Mouse (Mus musculus) yolk sac, embryonic 10.5 days (tissue): ENCODE results near the gene Fat3.

Experiments
- DNase-seq: peaks from one replicate; pipeline ENCODE4 v3.0.0-alpha.2; 2017; ENCODE audit warnings: low spot score

Gene Fat3

DNA sequence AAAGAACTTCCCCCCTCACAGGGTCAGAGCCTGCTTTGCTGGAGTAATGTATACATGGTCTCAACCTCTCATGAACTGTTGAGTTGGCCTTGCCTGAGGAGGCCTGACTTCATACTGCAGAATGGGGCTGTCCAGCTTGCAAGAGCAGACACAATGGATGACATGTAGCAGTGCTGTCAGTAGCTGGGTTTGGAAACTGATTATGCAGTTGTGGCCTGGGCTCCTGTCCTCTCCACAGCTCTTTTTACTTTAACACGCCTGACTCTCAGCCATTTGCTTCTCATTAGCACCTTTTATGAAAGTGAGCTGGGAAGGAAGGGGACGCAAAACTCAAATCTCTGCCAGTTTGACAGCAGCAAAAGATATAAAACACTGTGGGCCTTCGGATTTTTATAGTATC is 356.4 kb downstream of the Fat3 start:
- DNase-seq: no peak

DNA sequence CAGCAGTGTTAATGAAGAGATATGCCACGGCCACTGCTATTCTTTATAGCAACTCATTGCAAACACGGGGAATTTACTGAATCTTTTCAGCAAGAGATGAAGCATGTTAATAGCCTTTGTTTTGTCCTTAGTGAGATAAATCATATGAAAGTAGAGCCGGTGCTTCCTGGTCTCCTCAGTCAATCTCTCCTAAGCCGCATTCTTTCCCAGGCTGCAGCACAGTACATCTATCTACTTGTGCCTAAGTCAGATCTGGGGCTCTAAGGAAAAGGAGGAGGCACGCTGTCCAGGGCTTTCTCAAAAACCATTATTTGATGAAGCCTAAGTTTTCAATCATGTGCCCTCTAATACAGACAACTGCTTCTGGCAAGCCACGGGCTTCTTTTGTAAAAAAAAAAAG is 361.8 kb downstream of the Fat3 start:
- DNase-seq: no peak

DNA sequence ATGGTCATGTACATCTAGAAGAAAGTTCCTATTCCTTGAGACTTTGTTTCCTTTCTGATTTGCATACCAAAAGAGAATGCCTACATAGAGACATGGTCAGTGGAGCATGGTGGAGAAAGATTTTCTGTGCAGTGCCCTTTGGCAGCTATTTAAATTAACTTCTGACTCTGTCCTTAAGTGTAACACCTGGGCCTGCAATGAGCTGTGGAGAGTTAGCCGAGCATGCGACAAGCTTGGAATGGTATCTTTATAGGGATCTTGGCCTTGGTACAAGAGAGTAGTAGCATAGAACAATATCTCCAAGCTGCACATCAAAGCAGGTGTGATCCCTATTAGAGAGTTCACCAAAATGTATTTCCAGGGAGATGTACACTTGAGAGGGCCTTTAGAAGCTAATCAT is 368.0 kb downstream of the Fat3 start:
- no peak for DNase-seq

DNA sequence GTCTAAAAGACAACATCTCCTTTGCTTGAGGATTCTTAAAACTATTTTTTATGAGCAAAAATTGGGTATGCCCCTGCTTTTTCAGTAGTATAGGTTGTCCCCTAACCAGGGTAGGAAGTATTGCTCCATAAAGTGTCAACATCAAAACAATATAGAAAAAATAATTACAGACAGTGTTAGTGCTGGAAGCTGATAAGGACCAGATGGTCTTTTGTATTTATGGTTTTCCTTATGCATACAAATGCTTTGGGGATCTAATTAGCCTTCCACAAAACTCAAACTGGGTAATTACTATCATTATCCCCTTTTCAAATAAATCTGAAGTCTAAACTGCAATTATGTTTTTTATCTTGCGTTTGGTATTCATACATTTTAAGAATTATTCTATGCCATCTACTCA is 368.5 kb downstream of the Fat3 start:
- no peak for DNase-seq

DNA sequence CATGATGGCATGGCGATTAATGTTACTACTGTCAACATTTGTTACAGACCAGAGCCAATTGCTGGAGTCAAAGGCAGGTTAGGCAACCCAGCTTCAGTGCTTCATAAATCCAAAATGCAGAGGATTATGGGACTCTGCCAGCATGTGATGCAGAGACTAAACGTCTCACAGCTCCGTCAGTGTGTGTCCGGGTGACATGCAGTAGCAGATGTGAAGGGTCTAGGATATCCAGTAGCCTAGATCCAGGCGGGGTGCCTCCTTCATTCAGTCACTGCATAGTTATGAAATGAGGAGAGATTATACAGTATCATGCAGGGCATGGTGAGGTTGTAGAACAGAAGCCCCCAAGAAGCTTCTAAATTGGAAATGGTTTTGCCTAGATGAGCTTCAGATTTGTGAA is 379.3 kb downstream of the Fat3 start:
- no peak for DNase-seq

DNA sequence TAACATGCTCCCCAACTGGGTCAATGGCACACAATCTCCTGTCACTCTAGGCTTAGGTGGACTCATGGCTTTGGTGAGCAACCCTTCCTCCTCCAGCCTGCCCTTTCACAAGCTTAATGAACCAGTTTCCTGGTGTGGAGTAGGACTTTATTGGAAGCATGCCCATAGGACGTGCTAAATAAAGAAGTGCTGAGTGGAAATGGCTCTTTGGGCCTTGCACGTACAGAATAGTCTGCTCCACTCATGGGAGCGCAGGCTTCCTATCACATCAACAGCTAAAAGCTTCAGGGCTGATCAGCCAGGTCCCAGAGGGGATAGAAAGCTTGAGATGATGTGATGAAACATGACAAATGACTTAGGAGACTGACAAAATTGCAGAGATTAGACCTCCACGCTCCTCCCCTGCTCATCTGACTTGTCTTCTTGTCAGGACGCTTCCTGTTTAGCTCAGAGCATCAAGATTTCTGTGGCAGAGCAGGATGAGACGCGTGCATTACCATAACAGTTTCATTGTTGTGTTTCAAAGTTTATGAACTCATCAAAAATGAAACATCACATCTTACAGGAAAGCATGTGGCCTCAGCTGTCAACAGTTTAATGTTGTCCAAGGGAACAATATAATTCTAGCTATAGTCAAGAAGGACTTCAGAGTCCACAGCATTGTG is 386.1 kb downstream of the Fat3 start:
- no peak for DNase-seq

DNA sequence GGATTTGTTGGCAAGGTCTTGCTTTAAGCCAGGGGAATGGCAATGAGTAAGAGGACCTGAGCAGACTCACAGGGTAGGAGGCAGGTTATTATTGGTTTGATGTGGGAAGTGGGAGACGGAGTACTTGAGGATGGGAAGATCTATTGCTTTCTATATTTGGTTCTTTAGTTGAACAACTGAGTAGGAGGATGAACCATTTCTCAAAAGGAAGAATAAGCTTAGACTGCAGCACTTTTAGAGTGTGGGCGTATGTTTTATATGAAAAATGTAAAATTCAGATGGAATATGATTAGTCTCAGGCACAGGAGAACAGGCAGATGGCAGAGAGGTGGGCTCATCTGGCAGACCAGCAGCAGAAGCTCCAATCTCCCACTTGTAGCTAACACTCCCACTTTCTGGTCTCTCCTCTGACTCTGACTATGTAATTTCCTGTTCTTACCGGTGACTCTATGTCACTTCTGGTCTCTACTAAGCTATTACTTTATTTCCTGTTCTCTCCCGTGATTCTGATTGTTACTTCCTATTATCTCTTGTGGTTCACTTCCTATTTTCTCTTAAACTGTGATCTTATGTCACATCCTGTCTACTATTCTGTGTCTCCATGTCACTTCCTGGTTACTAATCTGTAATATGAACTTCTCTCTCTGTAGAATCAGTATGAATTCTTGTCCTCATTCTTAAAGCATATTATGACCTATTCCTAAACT is 387.0 kb downstream of the Fat3 start:
- DNase-seq: no peak

DNA sequence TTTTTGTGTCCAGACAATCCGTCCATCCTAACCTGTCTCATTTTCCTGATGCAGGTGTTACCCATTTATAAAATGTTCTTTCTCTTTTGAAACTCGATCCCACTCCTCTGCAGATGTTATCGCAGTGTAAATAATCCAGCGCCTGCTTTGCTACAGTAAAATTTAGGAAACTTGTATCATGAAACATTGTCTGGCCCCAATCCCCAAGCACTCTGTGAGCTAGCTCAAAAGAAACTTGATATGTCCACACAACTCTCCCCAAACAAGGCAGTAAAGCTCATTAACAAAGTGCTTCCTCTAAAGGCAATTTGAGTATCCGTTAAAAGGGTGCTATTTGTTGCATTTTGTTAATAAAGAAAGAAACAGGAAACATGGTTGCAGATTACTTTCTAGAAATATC is 393.2 kb downstream of the Fat3 start:
- no peak for DNase-seq

DNA sequence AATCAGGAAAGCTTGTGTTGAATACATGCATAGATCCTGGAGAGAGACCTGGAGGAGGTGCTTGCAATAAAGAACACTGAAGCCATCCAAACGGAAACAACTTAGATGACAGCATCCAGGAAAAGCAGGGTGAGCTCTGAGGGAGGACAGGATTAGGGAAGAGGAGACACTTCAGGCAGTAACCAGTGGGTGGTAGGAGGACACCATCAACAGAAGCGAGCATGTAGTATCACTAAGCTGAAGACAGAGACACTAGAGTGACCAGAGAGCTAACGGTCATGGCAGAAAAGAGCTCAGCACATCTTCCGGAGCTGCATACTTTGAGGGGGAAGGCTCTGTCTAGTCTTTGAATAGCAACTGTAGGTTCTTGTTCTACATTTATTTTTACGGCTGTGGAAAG is 393.7 kb downstream of the Fat3 start:
- DNase-seq: no peak

DNA sequence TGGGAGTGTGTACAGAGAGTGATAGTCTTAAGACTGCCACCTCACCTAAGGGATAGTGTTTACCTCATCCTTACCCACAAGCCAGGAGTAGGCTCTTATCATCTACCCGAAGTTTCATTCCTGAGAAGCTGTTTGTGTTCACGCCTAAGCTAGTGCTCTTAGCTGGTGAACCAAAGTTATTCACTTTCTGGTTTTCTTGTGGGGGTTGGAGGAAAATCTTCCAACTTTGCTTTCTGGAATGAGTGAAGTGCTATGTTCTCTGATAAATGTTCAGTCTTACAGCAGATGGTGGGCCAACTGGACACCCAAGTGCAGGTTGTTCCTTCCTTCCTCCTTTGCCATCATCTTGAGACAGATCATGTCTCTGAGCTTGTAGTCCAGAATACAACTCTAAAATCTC is 402.5 kb downstream of the Fat3 start:
- DNase-seq: no peak

DNA sequence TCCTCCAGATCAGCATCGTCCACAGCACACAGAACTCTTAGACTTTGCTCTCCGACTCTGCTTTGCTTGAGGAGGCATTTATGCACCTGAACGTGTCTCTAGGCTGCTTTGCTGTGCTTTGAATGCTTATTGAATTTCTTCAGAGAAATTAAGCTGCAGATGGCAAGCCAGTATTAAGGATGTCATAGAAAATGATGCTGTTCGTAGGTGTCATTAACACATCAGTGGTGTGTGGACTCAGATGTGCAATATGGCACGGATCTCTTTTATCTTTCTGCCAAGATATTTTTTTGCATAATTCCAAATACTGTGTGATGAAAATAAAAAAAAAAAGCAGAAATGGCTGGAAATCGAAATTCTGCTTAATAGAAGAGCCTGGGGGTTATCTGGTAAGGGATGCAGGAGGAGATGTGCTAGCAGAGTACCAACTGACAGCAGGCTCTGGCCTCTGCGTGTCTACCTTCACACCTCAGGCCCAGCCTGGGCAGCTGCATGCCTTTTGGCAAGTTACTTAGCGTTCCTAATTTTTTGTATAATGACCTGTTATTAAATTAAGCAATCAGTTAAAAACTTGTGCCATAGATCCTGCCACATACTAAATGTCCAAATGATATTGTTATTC is 407.9 kb downstream of the Fat3 start:
- no peak for DNase-seq

DNA sequence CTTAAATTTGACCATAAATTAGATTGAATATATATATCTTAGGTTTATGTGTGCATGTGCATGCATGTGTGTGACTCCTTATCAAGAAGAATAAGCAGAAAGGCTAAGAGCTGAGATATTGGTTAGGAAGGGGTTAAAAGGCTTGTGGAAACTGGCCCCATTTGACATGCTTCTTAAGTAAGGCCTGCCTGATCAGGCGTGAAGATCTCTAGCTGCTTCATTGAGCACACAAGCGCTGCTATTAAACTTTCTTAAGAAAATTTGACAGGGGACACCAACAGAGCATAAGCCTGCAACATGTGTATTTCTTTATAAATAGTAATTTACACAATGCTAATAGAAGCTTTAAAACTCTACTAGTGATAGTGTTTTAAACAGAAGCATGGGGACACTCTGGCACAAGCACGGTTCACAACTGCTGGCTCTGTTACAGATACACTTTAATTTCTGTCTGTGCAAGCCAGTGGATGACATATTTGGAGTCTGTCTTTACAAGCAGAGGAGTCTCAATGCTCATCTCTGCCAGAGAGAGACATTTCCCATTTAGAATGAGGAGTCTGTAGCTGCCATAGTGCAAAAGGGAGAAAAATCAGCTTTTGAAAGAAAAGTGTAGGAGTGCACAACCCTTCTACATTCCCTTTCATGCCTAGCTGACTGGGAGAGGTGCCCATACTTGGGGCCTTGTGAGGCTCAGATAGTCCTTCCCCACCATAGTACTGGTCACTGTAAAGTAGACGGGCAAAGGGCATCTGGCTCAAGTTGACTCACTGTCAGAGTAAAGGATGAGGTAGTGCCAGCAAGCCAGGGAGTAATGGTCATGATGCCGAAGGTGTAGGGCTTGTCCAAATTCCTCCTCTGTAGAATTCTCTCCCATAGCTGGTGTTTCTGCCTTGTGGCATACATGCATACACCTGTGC is 408.8 kb downstream of the Fat3 start:
- no peak for DNase-seq

DNA sequence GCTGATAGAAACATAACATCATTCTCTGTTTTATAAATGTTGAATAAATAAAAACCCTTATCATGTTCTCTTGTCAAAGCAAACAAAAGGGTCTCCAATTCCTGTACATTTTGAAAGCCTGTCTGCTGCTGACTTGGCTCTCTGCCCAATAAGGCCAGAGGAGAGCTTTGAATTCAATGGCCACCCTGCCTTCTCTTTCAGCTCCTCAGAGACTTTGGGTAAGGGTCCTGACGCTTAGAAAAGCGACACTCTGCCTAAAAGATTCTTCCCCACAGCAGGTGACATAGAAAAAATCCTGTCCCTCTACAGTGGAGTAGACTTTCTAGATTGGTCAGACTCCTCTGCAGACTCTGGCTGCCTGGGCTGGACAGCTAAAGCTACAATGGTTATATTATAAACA is 421.8 kb downstream of the Fat3 start:
- DNase-seq: no peak

DNA sequence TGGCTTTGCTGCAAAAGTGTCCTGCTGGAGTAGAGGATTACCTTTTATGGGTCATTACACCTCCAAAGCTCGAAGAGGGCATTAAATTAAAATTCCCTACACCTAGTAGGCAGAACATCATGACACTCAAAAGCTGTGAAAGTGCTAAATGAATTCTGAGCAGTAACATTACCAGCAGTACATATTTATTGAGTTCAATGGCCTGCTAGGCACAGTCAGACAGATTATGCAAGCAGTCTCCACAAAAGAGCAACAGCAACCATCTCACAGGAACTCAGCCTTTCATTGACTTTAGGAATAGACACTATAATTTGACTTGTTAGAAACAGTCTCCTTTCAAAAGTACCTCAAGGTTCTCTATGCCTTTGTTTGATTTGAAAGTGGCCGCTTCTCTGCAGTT is 426.4 kb downstream of the Fat3 start:
- no peak for DNase-seq

DNA sequence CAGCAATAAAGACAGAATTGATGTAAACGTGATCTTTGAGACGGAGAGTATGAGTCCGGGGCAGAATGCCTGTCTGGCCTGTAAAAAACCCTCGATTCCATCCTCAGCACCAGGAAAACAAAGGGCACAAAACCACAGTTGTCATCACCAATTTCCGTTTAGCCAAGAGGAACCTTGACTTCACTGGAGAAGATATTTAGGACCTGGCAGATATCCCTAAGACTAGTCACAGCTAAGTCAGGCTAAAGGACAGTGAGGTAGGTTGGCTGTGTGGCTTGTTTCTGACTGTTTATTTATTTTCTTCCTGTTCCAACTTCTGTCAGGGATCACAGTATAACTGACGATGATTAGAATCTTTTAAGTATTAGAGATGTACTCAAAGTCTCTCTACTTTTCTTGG is 427.0 kb downstream of the Fat3 start:
- no peak for DNase-seq

DNA sequence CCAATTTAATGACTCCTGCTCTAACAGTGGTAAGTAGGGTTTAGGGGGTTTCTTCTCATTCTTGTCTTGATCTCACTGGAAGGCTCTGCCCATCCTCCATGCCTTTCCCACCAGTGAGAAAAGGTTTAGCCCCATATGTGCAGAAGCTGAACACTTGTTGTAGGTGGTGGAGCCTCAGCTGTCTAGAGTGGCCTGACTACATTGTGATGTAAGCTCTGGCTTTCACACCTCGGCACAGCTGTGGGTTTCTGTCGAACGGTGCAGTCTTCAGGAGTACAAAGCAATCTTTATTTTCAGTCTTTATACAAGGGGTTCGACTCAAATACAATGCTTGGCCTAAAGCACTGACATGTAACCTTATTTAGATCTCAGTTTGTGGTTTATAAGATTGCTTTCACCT is 437.6 kb downstream of the Fat3 start:
- DNase-seq: no peak

DNA sequence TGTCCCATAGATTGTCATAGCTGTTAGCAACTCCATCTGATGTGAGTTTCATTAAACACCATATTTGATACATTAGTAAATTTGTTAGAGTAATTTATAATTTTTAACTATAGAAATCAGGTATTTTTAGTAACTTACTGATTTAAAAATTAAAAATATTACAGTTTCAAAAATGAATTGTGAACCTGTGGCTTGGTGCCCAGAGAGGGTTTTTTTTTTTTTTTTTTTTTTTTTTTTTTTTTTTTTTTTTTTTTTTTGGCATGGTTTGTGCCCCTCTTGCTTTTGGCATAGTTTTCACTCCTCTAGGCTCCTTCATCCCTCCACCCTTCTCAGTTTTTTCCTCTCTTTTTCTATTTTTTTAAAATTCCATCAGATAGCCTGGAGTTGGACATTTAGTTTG is 438.6 kb downstream of the Fat3 start:
- DNase-seq: no peak

DNA sequence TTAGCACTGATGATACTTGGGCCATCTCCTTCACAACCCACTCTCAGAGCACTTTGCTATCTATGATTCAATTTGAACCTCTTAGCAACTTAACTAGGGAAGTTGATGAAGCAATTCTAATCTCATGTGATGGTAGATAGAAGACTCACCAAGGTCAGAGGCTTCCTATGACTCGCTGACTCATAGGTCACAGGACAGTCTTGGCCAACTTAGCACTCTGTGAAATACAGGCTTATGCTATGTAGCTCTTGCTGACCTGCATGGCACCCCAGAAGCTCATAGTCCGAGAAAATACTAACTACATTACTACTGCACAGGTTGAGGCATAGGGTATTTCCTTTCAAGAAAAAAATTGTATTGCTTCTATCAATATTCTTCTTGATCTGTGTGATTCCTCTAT is 454.4 kb downstream of the Fat3 start:
- no peak for DNase-seq

DNA sequence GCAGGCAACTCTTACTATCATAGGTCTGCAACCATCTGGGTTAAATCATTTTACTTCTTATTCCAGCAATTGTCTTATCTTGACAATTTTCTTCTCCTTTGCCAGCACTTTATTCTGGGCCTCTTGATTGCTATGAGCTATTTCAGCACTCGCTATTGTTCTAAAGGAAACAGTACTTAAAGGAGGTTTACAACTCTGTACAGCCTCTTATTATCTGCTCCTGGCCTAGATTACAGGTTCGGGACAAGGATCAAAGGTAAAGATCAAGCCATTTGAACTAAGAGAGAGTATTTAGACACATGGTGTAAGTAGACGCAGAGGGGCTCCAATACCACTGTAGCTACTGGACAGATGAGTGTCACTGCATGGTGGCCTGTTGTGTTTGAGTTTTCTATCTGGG is 463.7 kb downstream of the Fat3 start:
- no peak for DNase-seq

DNA sequence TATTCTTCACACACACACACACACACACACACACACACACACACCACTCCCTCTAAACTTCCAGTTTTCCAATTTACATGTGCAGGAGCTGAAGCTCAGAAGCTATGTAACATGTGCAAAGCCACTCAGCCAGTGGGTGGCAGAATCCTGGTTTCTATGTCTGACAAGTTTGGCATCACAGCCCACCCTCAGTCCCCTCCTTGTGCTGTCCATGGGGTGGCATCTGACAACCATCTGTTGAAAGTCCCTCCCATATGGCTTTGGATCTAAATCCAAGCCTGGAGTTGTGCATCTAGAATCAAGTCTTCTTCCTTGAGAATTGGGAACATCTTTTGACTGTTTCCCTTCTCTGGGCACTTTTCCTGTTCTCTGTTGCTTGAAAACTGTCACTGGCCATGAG is 464.7 kb downstream of the Fat3 start:
- DNase-seq: no peak

DNA sequence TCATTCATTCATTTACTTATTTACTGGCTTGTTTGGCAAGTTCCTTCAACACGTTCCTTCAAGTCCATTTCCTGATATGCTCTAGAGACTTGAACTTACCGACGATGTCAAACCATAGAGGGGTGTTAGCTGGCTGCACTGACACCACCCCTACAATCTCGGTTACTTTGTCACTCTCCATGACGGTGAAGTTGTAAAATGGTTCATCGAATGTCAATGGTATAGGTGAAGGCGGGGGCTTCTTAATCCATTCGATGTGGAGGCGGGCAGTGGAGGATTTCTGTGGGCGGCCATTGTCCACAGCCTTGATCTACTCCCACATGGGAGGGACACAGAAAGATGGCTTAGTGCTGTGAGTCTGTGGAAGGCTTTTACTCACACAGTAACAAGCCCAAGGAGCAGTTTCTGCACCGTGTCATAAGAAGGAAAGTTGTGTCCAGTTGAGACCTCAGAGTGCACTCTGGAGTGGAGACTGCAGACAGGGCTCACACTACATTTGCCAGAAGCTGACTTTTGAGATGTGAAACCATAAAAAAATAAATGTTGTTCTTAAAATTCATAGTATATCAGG is 471.3 kb downstream of the Fat3 start:
- no peak for DNase-seq

DNA sequence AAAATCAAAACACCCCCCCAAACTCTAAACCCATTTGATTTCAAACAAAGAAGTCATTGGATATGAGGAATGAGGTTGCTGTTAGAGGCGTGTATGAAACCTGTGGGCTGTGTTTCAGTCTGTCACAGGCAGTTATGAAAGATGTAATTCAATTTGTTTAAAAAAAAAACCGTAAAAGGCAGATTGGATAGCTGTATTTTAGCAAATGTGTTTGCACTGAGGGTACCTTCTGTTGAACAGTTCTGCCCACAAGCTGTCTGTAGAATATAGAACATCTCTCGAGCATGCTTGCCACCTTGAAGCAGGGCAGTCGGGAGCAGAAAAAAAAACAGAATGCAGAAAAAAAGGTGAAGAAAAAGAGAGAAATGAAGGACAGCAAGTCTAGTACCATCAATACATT is 472.0 kb downstream of the Fat3 start:
- DNase-seq: no peak
